Mouse (Mus musculus) layer of hippocampus, postnatal 14 days (tissue): ENCODE measurements at regions not wholly inside any gene's neighbourhood (a gene's known extent, or its start where the extent isn't known, plus 50 kb on each side); places are given as distances from the start of the nearest gene placed in this dataset.
A peak's percentile ranks its signal among the peaks of the same experiment; 100 is the strongest.

Experiments
- DNase-seq, 2 experiments: peaks; one replicate each; pipeline ENCODE4 v3.0.0; 2021 to 2022; ENCODE audit warnings: low spot score in 2 of 2, mixed read lengths in 1 of 2

- no peak for DNase-seq
These were observed 72.9 kb upstream of the Gls start for GRCm38 (mm10) chr1:52305679-52306632.

- DNase-seq, result peak; percentile 56 to 81
These were observed 69.5 kb upstream of the Gls start for GRCm38 (mm10) chr1:52302557-52302956.

- DNase-seq, result no peak
These were observed 68.2 kb upstream of the Gls start for GRCm38 (mm10) chr1:52301266-52301665.

GRCm38 (mm10) chr1:52299559-52299958 is 66.5 kb upstream of the Gls start:
- peak in 1 of 2 experiments; percentile 36 for DNase-seq

GRCm38 (mm10) chr1:52298336-52298735 is 65.3 kb upstream of the Gls start:
- DNase-seq, result no peak

- no peak for DNase-seq
These were observed 63.1 kb upstream of the Gls start for GRCm38 (mm10) chr1:52296178-52296577.

- DNase-seq, result no peak
These were observed 61.5 kb upstream of the Gls start for GRCm38 (mm10) chr1:52294521-52294920.

- DNase-seq, result no peak
These were observed 60.5 kb upstream of the Gls start for GRCm38 (mm10) chr1:52293393-52294099.
